Mouse (Mus musculus) adrenal gland, postnatal 25 days (tissue): ENCODE results near the gene Zfp287. TPM values are rescaled to one million over a fixed set of nuclear protein-coding genes. Genes with fewer than 3 reads are reported as not detected.
A peak's percentile ranks its signal among the peaks of the same experiment; 100 is the strongest.
"Not testable (repeated sequence)": the region's sequence is repeated elsewhere in the genome, so short reads cannot be mapped to it uniquely, and the experiment has no call there.

Experiments used
- DNase-seq: peaks from one replicate; pipeline ENCODE4 v3.0.0; 2021; ENCODE audit warnings: mixed read lengths
- long read RNA-seq: library from polyadenylated mRNA; stranded (forward); transcript quantifications from one replicate; pipeline ENCODE4 v2.0.0, GENCODE M21; 2021
- total RNA-seq: library from RNA; stranded (reverse); gene quantifications from 2 replicates; pipeline ENCODE4 v1.2.3, GENCODE M21; 2021

Zfp287 gene
- total RNA-seq = 4.4 and 5.4 TPM in 2 replicates
- long read RNA-seq, partial matches to known transcripts = 0 of 2 reads
- long read RNA-seq, other reads (novel, unspliced or antisense) = 2 of 2 reads

GRCm38 (mm10) chr11:62731311-62732021, at the start of gene Zfp287:
Gene Zfp287 (minus strand): TSS chr11:62731905.
- DNase-seq = peak; percentile 89

GRCm38 (mm10) chr11:62776510-62776909, 44.8 kb upstream of the Zfp287 start:
- no peak for DNase-seq

- DNase-seq = no peak
Measured at GRCm38 (mm10) chr11:62760755-62761457, 29.2 kb upstream of the Zfp287 start.

- no peak for DNase-seq
Measured at GRCm38 (mm10) chr11:62758491-62758890, 26.8 kb upstream of the Zfp287 start.

GRCm38 (mm10) chr11:62757906-62758305, 26.2 kb upstream of the Zfp287 start:
- no peak for DNase-seq

- DNase-seq = no peak
Measured at GRCm38 (mm10) chr11:62757143-62757507, 25.4 kb upstream of the Zfp287 start.

- peak; percentile 97 for DNase-seq
Measured at GRCm38 (mm10) chr11:62756456-62757142, 24.9 kb upstream of the Zfp287 start.

GRCm38 (mm10) chr11:62752780-62753179, 21.1 kb upstream of the Zfp287 start, which contains the start of gene Gm10428:
Gene Gm10428 (plus strand): TSS chr11:62753100.
- no peak for DNase-seq

GRCm38 (mm10) chr11:62752191-62752590, 20.5 kb upstream of the Zfp287 start:
- DNase-seq = no peak

GRCm38 (mm10) chr11:62749445-62749844, 17.7 kb upstream of the Zfp287 start:
- DNase-seq = not testable (repeated sequence)

GRCm38 (mm10) chr11:62748062-62748461, 16.4 kb upstream of the Zfp287 start:
- no peak for DNase-seq

- no peak for DNase-seq
Measured at GRCm38 (mm10) chr11:62747227-62747626, 15.5 kb upstream of the Zfp287 start.

GRCm38 (mm10) chr11:62746001-62746533, 14.4 kb upstream of the Zfp287 start:
- peak; percentile 71 for DNase-seq

GRCm38 (mm10) chr11:62744103-62744502, 12.4 kb upstream of the Zfp287 start:
- DNase-seq = peak; percentile 67

GRCm38 (mm10) chr11:62742261-62742957, 10.7 kb upstream of the Zfp287 start:
- DNase-seq = no peak

GRCm38 (mm10) chr11:62741186-62741585, 9.5 kb upstream of the Zfp287 start:
- DNase-seq = no peak

GRCm38 (mm10) chr11:62732665-62733064, 960 bp upstream of the Zfp287 start:
- no peak for DNase-seq

GRCm38 (mm10) chr11:62732022-62732387, 300 bp upstream of the Zfp287 start:
- no peak for DNase-seq

- no peak for DNase-seq
Measured at GRCm38 (mm10) chr11:62728276-62728675, 3.4 kb downstream of the Zfp287 start.

- no peak for DNase-seq
Measured at GRCm38 (mm10) chr11:62710657-62711056, 21.0 kb downstream of the Zfp287 start.

- DNase-seq = no peak
Measured at GRCm38 (mm10) chr11:62708252-62708651, 23.5 kb downstream of the Zfp287 start.

GRCm38 (mm10) chr11:62706141-62706540, 25.6 kb downstream of the Zfp287 start:
- DNase-seq = no peak
